Comparison of ENCODE assay signal across 7 mouse cellular contexts in genomic region chr6:134219358-134219757, GRCm38 (mm10).
DNase-seq lines count a peak whose midpoint lies in the region; ATAC-seq and TF ChIP-seq lines count a peak whose summit lies in the region.

No protein-coding gene starts in this region.

- no peaks in the 10 kb centered on the region for H3K9me3 ChIP-seq in forebrain, postnatal 0 days (ENCODE audit: low read length)
- no peaks in the 10 kb centered on the region for H3K9me3 ChIP-seq in kidney, postnatal 0 days (replicated peaks; ENCODE audit: low read length)
- no peaks in the 10 kb centered on the region for H3K9me3 ChIP-seq in neural tube, embryonic 14.5 days (ENCODE audit: control insufficient read depth, low read length)

- TF ChIP-seq CTCF in forebrain, postnatal 0 days (IDR thresholded peaks at IDR 0.05; ENCODE audit: low read depth): no peak
- no peak for TF ChIP-seq CTCF in kidney, postnatal 0 days (IDR thresholded peaks at IDR 0.05; ENCODE audit: low read depth)

- WGBS in forebrain, postnatal 0 days: 21% methylated on average over 6 of the region's 6 CpGs
- WGBS in kidney, postnatal 0 days: 11% methylated on average over 6 of the region's 6 CpGs
- 31% methylated on average over 6 of the region's 6 CpGs for WGBS in neural tube, embryonic 14.5 days

- H3K4me3 ChIP-seq in forebrain, postnatal 0 days (ENCODE audit: low read depth, low read length): no peak overlapping the region
- no peak overlapping the region for H3K4me3 ChIP-seq in kidney, postnatal 0 days (replicated peaks; ENCODE audit: low read depth, low read length)
- no peak overlapping the region for H3K4me3 ChIP-seq in neural tube, embryonic 14.5 days (ENCODE audit: low read depth, low read length)

- ATAC-seq in forebrain, postnatal 0 days: peak; percentile 95
- ATAC-seq in kidney, postnatal 0 days (replicated peaks; ENCODE audit: low FRiP score, low read depth): no peak
- peak; percentile 71 for ATAC-seq in neural tube, embryonic 14.5 days (ENCODE audit: low read depth)

- H3K27me3 ChIP-seq in forebrain, postnatal 0 days (ENCODE audit: insufficient read depth, low read length): no peaks in the 10 kb centered on the region
- H3K27me3 ChIP-seq in kidney, postnatal 0 days (ENCODE audit: insufficient read depth, low read length): no peaks in the 10 kb centered on the region
- no peaks in the 10 kb centered on the region for H3K27me3 ChIP-seq in neural tube, embryonic 14.5 days (ENCODE audit: control insufficient read depth, insufficient read depth, low read length)

- peak overlapping the region; percentile 47; the same call in 1 of the 2 replicates for H3K27ac ChIP-seq in forebrain, postnatal 0 days (ENCODE audit: low read depth, low read length)
- H3K27ac ChIP-seq in kidney, postnatal 0 days: peak overlapping the region; percentile 60
- no peak overlapping the region for H3K27ac ChIP-seq in neural tube, embryonic 14.5 days (ENCODE audit: low read depth, low read length)

- peak; percentile 41 for DNase-seq in kidney, adult 9 months
- no peak for DNase-seq in kidney, adult 11 months
- DNase-seq in forebrain, postnatal 0 days: peak; percentile 84
- peak; percentile 58 for DNase-seq in kidney, postnatal 0 days (ENCODE audit: low spot score)
- DNase-seq in cerebellum, adult 8-10 months: no peak
- no peak for DNase-seq in thymus, postnatal 14 days

- no peak overlapping the region for H3K9ac ChIP-seq in forebrain, postnatal 0 days
- H3K9ac ChIP-seq in kidney, postnatal 0 days (ENCODE audit: low read depth, low read length): no peak overlapping the region
- no peak overlapping the region for H3K9ac ChIP-seq in neural tube, embryonic 14.5 days (replicated peaks; ENCODE audit: low read depth, low read length)

- H3K4me1 ChIP-seq in forebrain, postnatal 0 days (ENCODE audit: insufficient read depth): peaks cover 15% of the 10 kb centered on the region
- peaks cover 16% of the 10 kb centered on the region for H3K4me1 ChIP-seq in kidney, postnatal 0 days (replicated peaks; ENCODE audit: insufficient read depth, low read length)
- 0 out of 2 replicates have a peak, but pooled peaks cover 5% of the 10 kb centered on the region for H3K4me1 ChIP-seq in neural tube, embryonic 14.5 days (ENCODE audit: control insufficient read depth, insufficient read depth, low read length)

- no peaks in the 10 kb centered on the region for H3K36me3 ChIP-seq in forebrain, postnatal 0 days (ENCODE audit: insufficient read depth)
- H3K36me3 ChIP-seq in kidney, postnatal 0 days (ENCODE audit: insufficient read depth, low read length): peaks cover 5% of the 10 kb centered on the region; the same call in 1 of the 2 replicates
- no peaks in the 10 kb centered on the region for H3K36me3 ChIP-seq in neural tube, embryonic 14.5 days (ENCODE audit: control insufficient read depth, insufficient read depth, low read length)

- peak overlapping the region; percentile 23 for H3K4me2 ChIP-seq in forebrain, postnatal 0 days (ENCODE audit: low read depth)
- H3K4me2 ChIP-seq in kidney, postnatal 0 days (ENCODE audit: low read length): peak overlapping the region; percentile 10; the same call in 1 of the 2 replicates
- no peak overlapping the region for H3K4me2 ChIP-seq in neural tube, embryonic 14.5 days (ENCODE audit: low read depth, low read length)

Comparison
In these comparisons a context has a peak if more than half of its experiments do, and no peak if none do; other contexts are left out.
1. DNase-seq: peak in kidney, adult 9 months (single experiment), forebrain, postnatal 0 days (single experiment) and kidney, postnatal 0 days (single experiment); none in kidney, adult 11 months (single experiment), cerebellum, adult 8-10 months (single experiment) and thymus, postnatal 14 days (single experiment).